Mouse (Mus musculus) liver, adult 2 months (tissue): ENCODE data around the gene Anks1b.

Experiments used
- CTCF ChIP-seq: fragments of 200-500 bp; IDR thresholded peaks from 2 replicates; pipeline ENCODE4 v1.5.1; 2011; ENCODE audit warnings: low read depth, low read length, control low read depth
- POLR2A ChIP-seq: fragments of 200-500 bp; IDR thresholded peaks from 2 replicates; pipeline ENCODE4 v1.6.1; 2011; ENCODE audit warnings: low read length, control low read depth; ENCODE audit not compliant: insufficient read depth; ENCODE audit errors: extremely low read depth

DNA sequence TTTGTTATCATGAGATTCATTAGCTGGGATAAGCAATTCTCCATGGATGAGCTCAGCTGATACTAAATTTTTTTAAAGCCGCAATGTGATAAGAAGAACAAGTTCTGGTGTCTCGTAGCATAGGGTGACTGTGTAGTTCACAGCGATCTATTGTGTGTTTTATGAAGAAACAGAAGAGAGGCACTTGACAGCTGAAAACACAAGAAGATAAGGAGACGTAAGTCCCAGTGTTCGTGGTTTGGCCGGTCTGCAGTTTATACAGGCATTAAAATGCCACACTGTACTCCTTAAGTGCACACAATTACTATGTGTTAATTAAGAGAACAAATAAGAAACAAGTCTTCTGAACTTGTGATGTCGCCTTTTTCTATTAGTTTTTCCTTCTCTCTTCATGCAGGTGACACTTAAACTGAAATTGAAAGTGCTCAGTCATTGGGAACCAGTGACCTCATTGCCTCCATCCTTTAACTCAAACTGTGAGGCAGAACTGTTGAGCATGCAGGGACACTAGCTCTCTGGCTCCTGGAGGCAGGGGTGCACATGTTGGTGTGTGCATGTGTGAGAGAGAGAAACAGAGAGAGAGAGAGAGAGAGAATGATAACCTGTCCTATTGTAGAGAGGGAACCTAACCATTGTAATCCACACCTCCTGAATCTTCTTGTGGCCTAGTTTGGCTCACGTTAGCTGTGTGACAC, 935.5 kb downstream of the Anks1b start:
- TF ChIP-seq CTCF, result no peak
- no peak for TF ChIP-seq POLR2A
